Mouse (Mus musculus): ENCODE data around the gene Papln.

Papln gene

GRCm38 (mm10) chr12:83763311-83764043 lies at the start of gene Papln:
Gene Papln (plus strand): TSS chr12:83763634.
- peak; percentile 31 for DNase-seq

DNA sequence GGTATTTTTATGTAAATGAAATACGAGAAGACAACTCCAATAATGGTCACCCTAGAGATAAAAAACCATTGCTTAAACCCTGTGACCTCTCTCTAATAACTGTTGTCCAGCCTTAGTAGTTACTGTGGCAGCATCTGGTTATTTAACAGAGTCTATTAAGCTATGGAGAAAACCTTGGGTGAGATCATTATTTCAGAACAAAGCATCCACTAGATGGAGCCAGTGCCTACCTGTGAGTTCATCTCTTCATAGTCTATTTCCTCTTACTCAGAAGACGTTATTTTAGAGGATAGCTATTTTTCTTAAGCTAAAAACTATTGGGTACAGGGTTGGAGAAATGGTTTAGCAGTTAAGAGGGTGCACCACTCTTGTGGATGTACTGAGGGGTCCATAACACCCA lies 49.7 kb upstream of the Papln start:
- DNase-seq = peak; percentile 76

DNA sequence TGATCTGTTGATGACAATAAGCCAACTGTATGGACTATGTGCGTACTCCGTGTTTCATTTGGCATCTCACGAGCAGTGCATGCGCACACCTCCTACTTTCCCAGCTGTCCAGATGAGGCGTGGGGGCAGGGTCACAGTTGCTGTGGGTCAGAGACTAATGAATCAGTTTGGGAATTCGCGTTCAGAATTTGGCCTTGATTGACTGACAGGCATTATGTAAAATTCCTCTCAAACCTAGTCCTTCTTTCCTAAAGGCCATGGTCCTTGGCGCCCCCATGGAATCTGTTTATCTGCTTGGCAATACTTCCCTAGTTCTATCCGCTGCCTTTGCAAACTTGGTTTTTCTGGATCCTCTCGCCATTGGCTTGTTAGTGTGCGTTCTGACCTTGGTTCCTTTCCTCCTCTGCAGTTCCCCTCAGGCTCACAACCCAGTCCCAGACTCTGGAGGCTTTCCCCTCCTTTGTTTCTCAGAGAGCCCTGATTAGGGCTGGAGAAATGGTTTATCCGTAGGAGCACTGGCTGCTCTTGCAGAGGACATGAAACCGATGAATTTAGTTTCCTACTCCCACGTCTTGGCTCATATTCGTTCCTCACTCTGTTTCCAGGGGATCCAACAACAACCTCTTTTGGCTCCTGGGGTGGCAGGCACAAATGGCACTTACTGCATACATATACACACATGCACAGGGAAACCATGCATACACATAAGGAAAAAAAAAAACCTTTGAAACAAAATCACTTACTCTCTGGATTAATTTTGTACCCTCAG lies 46.8 kb upstream of the Papln start:
- DNase-seq = no peak

GRCm38 (mm10) chr12:83719431-83719830 lies 44.0 kb upstream of the Papln start:
- DNase-seq = no peak

- peak; percentile 9 for DNase-seq
Observed at GRCm38 (mm10) chr12:83721281-83721680, 42.2 kb upstream of the Papln start.

DNA sequence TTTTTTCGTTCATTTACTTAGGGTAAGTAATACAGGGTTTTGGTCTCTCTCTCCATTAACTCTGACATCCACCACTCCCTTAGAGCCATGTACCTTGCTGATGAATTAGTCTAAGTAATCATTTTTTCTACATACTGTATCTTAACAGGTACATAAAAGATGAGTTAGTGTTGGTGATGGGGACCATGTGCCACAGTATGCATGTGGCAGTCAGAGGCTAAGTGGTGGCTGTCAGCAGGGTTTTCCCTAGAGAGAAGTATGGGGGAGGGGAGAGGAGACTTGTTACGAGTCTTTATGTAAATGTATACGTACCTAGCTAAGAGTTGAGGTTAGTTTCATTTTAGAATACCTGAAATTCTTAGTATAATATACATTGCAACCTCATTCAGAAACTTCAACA lies 40.4 kb upstream of the Papln start:
- DNase-seq = no peak

DNA sequence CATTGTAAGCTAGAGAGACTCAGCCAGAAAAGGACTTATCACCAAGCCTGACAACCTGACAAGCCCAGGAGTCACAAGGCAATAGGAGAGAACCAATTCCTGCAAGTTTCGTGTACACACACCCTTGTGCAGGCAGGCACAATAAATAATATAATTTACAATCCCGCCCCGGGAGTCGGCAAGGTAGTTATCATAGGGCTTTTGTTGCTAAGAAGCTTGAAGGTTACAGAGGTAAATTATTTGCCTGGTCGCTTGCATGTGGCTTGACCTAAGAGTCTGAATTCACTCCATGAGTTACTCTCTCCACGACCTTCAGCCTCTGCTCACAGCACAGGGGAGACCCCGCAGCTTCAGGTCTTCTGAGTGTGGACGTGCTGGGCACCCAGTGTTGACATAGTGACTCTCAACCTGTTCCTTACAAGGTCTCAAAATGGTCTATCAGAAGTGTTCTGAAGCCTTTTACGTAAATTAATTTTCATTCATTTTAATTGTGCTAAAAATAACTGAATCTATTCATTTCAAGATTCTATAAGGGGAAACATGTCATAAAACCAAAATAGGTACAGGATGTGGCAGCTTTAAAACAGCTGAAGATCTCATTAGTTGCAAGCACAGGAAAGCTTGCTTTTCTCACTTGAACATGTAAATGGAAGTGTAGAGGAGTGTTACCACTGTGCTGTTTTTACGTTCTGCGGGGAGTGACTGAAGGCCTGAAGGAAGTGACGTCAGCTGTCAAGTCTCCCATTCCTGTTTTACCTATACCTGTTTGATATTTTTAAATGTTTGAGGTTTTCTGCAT lies 36.7 kb upstream of the Papln start:
- no peak for DNase-seq

- no peak for DNase-seq
Observed at GRCm38 (mm10) chr12:83732225-83732624, 31.2 kb upstream of the Papln start.

DNA sequence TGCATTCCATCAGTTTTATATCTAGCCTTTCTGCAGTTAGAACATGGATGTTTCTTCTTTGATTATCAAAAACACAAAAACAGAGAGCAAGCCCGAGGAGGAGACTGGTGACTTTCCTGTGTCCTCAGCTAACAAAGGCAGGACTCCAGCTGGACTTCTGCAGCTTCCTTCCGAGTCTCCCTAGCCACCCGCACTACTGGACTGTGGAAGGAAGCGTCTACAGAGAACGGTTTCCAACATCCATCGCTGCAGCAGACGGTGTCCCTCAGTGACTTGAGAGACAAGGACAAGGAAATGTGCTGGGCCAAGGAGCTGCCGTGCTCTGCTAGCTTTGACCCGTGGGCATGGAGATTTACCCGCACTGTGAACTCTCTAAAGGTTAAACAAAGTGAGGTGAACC lies 29.4 kb upstream of the Papln start:
- DNase-seq = no peak

GRCm38 (mm10) chr12:83736236-83736635 lies 27.2 kb upstream of the Papln start:
- DNase-seq = peak; percentile 8

- DNase-seq = no peak
Observed at GRCm38 (mm10) chr12:83738651-83739050, 24.8 kb upstream of the Papln start.

- no peak for DNase-seq
Observed at GRCm38 (mm10) chr12:83741722-83742121, 21.7 kb upstream of the Papln start.

DNA sequence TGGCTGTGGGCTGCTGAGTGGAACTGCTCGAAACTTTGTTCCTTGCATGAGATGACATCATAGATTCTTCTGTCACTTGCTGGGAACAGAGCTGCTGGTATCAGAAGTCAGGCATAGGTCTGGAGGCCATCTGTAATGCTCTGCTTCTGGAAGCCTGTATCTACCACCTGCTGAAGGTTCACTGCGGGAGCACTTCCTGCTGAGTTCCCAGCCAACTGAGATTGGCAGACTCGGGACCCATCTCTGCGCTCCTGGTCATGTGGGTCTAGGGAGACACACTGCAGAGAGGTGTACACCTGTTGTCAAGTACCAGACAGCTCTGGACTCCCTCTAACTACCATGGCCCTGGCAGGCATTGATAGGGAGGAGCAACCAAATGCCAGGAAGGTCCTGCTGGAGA lies 20.6 kb upstream of the Papln start:
- DNase-seq = no peak

DNA sequence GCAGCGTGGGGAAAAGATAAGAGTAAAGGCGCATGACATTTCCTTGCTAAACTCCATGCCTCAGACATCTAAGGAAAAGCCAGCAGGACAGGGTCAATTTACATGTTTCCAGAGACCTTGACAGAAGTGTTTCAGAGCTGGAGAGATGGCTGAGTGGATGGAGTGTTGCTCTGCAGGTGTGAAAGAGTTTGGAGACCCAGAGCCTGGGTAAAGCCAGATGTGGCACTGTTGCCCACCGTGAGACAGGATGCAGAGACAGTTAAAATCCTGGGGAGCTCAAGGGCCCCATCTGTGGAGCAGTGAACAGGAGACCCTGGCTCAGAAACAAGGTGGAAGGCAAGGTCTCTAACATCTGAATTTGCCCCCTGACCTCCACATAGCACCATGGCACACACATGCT lies 19.7 kb upstream of the Papln start:
- DNase-seq = no peak

GRCm38 (mm10) chr12:83749186-83749585 lies 14.2 kb upstream of the Papln start:
- no peak for DNase-seq

GRCm38 (mm10) chr12:83752495-83752894 lies 10.9 kb upstream of the Papln start:
- DNase-seq = peak; percentile 52

GRCm38 (mm10) chr12:83758735-83759134 lies 4.7 kb upstream of the Papln start:
- no peak for DNase-seq

- DNase-seq = no peak
Observed at GRCm38 (mm10) chr12:83760201-83760600, 3.2 kb upstream of the Papln start.

GRCm38 (mm10) chr12:83762706-83763105 lies 728 bp upstream of the Papln start:
- no peak for DNase-seq

GRCm38 (mm10) chr12:83764044-83764365 lies 571 bp downstream of the Papln start:
- DNase-seq = no peak

- no peak for DNase-seq
Observed at GRCm38 (mm10) chr12:83764519-83764918, 1.1 kb downstream of the Papln start.

DNA sequence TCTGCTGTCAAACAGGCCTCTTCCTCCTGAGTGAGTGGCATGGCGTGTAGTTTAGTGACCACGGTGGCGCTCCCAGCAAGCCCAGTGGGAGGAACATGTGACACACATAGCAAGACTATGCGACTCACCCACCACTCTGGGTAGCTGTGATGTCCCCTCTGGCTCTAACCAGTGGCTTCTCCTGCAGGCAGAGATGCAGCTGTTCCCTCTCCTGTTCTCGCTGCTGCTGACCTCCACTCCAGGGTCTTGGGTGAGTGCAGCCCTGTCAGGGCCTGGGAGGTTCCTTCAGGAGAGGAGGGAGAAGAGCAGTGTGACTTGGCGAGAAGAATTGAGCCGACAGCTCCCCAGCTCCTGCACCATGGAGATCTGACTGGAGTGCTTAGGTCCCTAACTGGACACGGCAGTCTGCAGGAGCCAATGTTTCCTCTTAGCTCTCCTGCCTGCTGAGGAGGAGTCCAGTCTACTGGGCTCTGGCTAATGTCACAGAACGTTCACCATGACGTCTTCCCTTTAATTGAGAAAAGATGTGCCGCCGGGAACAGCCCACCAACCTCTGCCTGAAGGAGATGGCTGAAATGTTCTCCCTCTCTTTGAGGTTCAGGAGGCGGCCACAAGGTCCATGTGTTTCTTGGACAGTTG lies 2.6 kb downstream of the Papln start:
- DNase-seq = no peak

- no peak for DNase-seq
Observed at GRCm38 (mm10) chr12:83767833-83768232, 4.4 kb downstream of the Papln start.

All from lung, postnatal 10 days (tissue).